Mouse (Mus musculus) kidney, adult 2 months (tissue): ENCODE results near the gene Cetn3. TPM values are rescaled to one million over a fixed set of nuclear protein-coding genes. Genes with fewer than 3 reads are reported as not detected.

ENCODE experiments used
- DNase-seq: peaks from one replicate; pipeline ENCODE4 v3.0.0; 2021
- H3K27ac ChIP-seq: fragments of 200-500 bp; 2 replicates; pipeline ENCODE4 v1.5.1; 2012; ENCODE audit warnings: low read depth, low read length, control low read depth, inconsistent platforms; ENCODE audit not compliant: insufficient read depth
- H3K27me3 ChIP-seq: fragments of 200-500 bp; replicated peaks from 2 replicates; pipeline ENCODE4 v1.6.1; 2012; ENCODE audit warnings: mild to moderate bottlenecking, moderate library complexity, low read length, inconsistent platforms; ENCODE audit not compliant: control insufficient read depth, insufficient read depth
- H3K36me3 ChIP-seq: fragments of 200-500 bp; 2 replicates; pipeline ENCODE4 v1.6.1; 2012; ENCODE audit warnings: mild to moderate bottlenecking, moderate library complexity, low read length, inconsistent platforms; ENCODE audit not compliant: control insufficient read depth, insufficient read depth
- H3K4me1 ChIP-seq: fragments of 200-500 bp; 2 replicates; pipeline ENCODE4 v1.6.1; 2011; ENCODE audit warnings: low read length; ENCODE audit not compliant: control insufficient read depth, insufficient read depth
- H3K4me3 ChIP-seq: fragments of 200-500 bp; 2 replicates; pipeline ENCODE4 v1.5.1; 2011; ENCODE audit warnings: mild to moderate bottlenecking, low read depth, low read length, control low read depth; ENCODE audit not compliant: insufficient read depth
- CTCF ChIP-seq: fragments of 200-500 bp; conservative IDR thresholded peaks from 2 replicates; pipeline ENCODE4 v1.5.1; 2011; ENCODE audit warnings: low read depth, mild to moderate bottlenecking, control low read depth, low read length, moderate library complexity, mixed read lengths; ENCODE audit not compliant: insufficient read depth, insufficient read length
- POLR2A ChIP-seq: fragments of 200-500 bp; IDR thresholded peaks from one replicate; pipeline ENCODE4 v1.6.1; 2011; ENCODE audit warnings: low read depth, low read length, control low read depth
- WGBS: fragments of 180-500 bp; shearing (Covaris S2); methylation state at CpG from one replicate; pipeline ENCODE4 v1.1.7; 2018; 5-methylcytosine and 5-hydroxymethylcytosine counted together
- polyA plus RNA-seq: library from polyadenylated mRNA; depleted of rRNA; stranded (reverse); fragments of >200 nt; gene quantifications from 2 replicates; pipeline ENCODE4 v1.2.3, GENCODE M21; 2012

Cetn3 gene
- polyA plus RNA-seq, 1 experiment = 8.1 TPM

DNA sequence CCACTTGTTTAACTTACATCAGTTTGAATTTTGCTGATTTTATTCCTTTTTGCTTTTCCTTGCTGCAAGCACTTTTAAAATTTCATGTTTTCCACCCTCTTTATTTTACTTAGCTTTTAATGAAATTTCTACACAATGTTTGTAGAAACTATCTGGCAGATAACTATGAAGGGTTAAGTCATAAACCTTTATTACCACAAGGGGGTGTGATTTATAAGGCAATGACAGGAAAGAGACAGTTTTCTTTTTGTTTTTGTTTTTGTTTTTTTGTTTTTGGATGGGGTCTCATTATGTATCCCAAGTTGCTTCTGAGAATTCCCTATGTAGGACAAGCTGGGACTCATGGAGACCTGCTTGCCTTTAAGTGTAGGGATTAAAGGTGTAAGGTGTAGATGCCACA, 39.9 kb downstream of the Cetn3 start:
- H3K27me3 ChIP-seq = no peaks in the 10 kb centered on the region
- H3K27ac ChIP-seq = no peak overlapping the region
- no peak for TF ChIP-seq POLR2A
- H3K4me3 ChIP-seq = no peak overlapping the region
- no peak for DNase-seq
- H3K36me3 ChIP-seq = no peaks in the 10 kb centered on the region
- H3K4me1 ChIP-seq = no peaks in the 10 kb centered on the region

DNA sequence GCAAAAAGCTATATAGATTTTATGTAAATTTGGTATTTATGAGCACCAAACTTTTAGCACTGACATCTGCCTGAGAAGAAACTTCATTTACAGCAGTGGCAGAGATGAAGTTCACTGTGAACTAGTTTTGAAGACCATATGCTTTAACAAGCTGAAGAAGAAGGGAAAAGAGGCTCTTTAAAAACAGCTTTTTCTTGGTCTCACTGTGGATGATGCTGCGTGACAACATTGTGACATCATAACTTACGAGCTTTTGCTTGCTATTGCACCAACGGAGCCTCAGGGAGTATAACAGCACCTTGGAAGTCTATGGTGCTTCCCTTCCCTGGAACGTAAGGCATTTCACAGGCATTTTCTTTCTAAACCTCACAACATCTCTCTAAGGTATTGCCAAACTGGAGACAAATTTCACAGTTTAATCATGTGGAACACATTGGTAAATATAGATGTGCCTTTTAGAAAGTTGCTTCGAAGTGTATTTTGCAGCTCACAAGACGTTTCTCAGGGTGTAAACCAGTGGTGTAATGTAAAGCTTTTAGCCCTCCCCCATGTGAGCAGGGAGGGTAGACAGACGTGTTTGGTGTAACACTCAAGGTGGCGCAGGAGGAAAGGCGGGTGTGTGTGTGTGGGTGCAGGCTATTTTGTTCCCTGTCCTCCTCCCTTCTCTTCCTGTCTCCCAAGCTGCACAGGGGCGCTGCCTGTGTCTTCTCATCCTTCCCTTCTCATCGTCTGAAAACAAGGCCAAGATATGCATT, 41.9 kb downstream of the Cetn3 start:
- Histone ChIP-seq H3K27ac (no peak overlapping the region), H3K27me3 (no peaks in the 10 kb centered on the region), H3K4me1 (no peaks in the 10 kb centered on the region), H3K4me3 (no peak overlapping the region), H3K36me3 (no peaks in the 10 kb centered on the region)
- WGBS = 47% methylated on average over 11 of the region's 11 CpGs
- DNase-seq = no peak
- TF ChIP-seq CTCF (no peak), POLR2A (no peak)

DNA sequence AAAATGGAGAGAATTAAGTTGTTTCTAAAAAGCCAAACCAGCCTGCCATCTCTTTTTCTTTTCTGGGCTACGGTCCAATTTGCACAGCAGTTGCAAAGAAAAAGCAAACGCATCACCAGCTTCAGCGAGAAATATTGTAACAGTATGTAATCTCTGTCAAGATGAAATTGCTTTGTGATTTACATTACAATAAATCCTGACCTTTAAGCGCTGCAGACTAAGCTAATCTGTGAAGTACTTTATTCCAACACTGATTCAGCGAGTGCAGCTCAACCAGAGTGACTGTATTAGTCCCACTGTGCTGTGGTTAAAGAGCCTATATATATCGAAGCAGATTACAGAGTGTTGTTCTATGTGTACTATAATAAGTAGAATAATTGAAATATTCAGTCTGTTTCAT, 45.6 kb downstream of the Cetn3 start:
- WGBS = 70% methylated on average over 6 of the region's 6 CpGs
- Histone ChIP-seq H3K4me1 (no peaks in the 10 kb centered on the region), H3K27ac (no peak overlapping the region), H3K36me3 (no peaks in the 10 kb centered on the region), H3K4me3 (no peak overlapping the region), H3K27me3 (no peaks in the 10 kb centered on the region)
- TF ChIP-seq POLR2A (no peak), CTCF (no peak)
- DNase-seq = no peak

DNA sequence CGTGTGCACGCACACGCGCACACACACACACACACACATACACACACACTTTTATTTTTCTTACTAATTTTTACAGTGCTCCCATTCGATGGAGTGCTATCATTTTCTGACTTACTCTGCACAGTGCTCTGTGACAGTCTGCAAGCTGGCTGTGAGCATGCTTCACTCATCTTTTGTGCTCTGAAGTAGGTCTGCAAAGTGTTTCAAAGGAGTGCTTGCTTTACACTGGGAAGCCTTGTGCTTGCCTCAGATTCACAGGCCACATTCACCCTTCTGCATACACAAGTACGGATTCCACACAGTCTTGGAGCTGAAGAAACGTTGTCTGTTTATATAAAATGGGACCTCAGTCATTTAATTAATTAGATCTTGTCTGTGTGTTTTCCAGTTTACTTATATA, 49.0 kb downstream of the Cetn3 start:
- DNase-seq = no peak
- TF ChIP-seq POLR2A (no peak), CTCF (no peak)
- no peak overlapping the region for H3K4me3 ChIP-seq
- no peak overlapping the region for H3K27ac ChIP-seq
- no peaks in the 10 kb centered on the region for H3K4me1 ChIP-seq
- no peaks in the 10 kb centered on the region for H3K27me3 ChIP-seq
- WGBS = 91% methylated on average over 7 of the region's 7 CpGs
- H3K36me3 ChIP-seq = no peaks in the 10 kb centered on the region

DNA sequence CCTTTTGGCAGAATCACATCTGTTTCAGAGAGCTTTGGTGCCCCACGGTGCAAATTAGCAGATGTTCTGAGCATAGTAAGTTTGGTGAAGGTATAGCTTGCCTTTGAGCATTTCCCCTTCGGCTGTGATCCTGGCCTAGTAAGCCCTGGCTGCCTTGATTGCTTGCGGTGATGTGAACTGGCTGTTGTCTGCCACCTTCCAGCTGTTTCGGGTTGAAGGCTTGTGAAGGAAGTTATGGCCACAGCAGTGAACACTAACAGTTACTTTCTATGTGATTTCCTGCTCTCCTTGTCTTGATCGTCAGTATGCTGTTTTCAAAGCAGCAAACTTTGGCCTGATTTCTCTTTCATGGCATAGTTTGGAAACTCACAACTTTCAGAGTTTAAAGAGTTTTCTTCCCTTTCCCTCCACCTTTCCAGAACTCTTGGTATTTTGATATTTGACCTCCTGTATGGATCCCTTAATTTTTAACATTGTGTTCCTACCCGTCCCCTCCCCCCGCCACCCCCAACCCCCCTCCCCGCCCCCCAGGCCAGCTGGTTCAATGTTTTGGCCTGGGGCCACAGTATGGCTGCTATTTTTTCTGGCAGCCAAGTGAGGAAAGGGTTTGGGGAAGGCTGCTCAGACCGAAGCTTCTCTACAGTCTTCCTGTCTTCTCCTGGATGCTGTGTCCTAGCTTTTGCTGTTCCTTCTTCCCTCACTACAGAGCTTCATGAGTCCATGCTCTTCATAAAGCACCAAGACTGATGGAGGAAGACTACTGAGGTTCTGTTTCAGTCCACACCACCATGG, 53.7 kb downstream of the Cetn3 start:
- Histone ChIP-seq H3K36me3 (no peaks in the 10 kb centered on the region), H3K27me3 (no peaks in the 10 kb centered on the region), H3K4me1 (no peaks in the 10 kb centered on the region), H3K4me3 (no peak overlapping the region), H3K27ac (no peak overlapping the region)
- DNase-seq = no peak
- TF ChIP-seq CTCF (no peak), POLR2A (no peak)
- WGBS = 67% methylated on average over 9 of the region's 9 CpGs

DNA sequence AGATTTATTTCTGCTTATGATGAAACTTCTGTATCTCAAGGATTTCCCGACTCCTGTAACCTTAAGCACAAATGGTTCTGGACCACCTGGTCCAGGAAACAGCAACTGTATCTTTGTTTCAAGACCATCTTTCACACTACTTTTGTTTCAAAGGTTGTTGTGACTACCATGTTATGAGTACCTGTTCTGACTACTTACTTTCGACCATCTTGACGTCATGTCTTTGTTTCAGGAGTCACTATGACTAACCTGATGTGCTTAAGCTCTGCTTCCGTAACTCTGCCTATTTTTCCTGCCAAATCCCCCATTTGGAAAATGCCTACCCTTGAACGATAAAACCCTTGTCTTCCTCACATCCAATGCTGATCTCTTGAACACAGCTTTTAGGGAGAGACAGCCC, 55.1 kb downstream of the Cetn3 start:
- Histone ChIP-seq H3K4me3 (no peak overlapping the region), H3K36me3 (no peaks in the 10 kb centered on the region)
- no peak for DNase-seq

DNA sequence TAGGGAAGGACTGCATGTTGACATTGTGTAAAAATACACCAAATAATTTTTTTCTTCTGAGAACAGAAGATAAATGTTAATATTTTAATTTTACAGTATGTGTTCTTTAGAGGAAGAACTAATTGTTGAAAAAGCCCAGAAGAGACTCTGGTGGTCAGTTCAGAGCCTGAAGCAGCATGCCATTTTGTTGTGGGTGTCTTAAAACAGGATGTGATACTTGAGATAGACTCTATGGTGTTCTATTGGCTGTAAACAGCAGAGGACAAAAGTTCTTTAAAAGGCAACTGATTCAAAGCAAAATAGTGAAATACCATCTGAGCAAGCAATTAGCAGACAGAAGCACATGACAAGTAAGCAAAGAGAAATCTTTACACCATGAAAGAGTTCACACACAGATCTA, 56.1 kb downstream of the Cetn3 start:
- no peaks in the 10 kb centered on the region for H3K4me1 ChIP-seq
- TF ChIP-seq POLR2A (no peak), CTCF (no peak)
- no peak for DNase-seq
- no peak overlapping the region for H3K4me3 ChIP-seq
- no peaks in the 10 kb centered on the region for H3K27me3 ChIP-seq
- H3K36me3 ChIP-seq = no peaks in the 10 kb centered on the region
- no peak overlapping the region for H3K27ac ChIP-seq

More for the DNA sequence above, 55.1 kb downstream of the Cetn3 start:
- Histone ChIP-seq H3K27ac (no peak overlapping the region), H3K4me1 (no peaks in the 10 kb centered on the region), H3K27me3 (no peaks in the 10 kb centered on the region)
- WGBS = 95% methylated on average over 5 of the region's 5 CpGs
- TF ChIP-seq POLR2A = no peak
- no peak for TF ChIP-seq CTCF
